Mouse (Mus musculus): ENCODE measurements around the gene Lrrc8b.

DNA sequence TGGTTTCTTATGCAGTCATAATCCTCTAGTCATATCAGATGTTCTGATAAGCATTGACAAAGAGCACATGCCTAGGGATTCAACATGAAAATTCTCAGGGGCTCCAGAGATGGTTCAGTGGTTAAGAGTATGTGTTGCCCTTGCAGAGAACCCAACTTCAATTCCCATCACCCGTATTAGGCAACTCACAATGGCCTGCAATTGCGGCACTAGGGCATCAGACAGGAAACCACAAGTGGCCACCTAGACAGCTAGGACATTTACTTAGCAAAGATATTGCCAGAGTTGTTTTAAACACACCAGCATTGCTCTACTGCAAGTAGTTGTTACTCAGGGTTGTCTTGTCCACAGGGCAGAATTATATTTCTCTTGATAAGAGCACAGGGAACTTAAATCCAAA lies 34.1 kb upstream of the Lrrc8b start:
- TF ChIP-seq CTCF (IDR thresholded peaks at IDR 0.05; ENCODE audit: low read depth) (no peak), EP300 (optimal IDR thresholded peaks at IDR 0.05) (no peak)

Measured in stomach, postnatal 0 days (tissue).